Mouse (Mus musculus) small intestine, adult 2 months (tissue): ENCODE measurements at regions not wholly inside any gene's neighbourhood (a gene's known extent, or its start where the extent isn't known, plus 50 kb on each side); places are given as distances from the start of the nearest gene placed in this dataset.

Experiments
- H3K27ac ChIP-seq: fragments of 200-500 bp; 2 replicates; pipeline ENCODE4 v1.5.1; 2012; ENCODE audit warnings: low read depth, low read length, control low read depth, inconsistent platforms; ENCODE audit not compliant: insufficient read depth
- H3K27me3 ChIP-seq: fragments of 200-500 bp; 2 replicates; pipeline ENCODE4 v1.6.1; 2012; ENCODE audit warnings: mild to moderate bottlenecking, moderate library complexity, low read length, inconsistent platforms; ENCODE audit not compliant: control insufficient read depth, insufficient read depth
- H3K36me3 ChIP-seq: fragments of 200-500 bp; 2 replicates; pipeline ENCODE4 v1.6.1; 2012; ENCODE audit warnings: mild to moderate bottlenecking, low read length, control low read depth, inconsistent platforms; ENCODE audit not compliant: control insufficient read depth, insufficient read depth
- H3K4me1 ChIP-seq: fragments of 200-500 bp; 2 replicates; pipeline ENCODE4 v1.6.1; 2012; ENCODE audit warnings: low read length, inconsistent platforms, mixed read lengths; ENCODE audit not compliant: control insufficient read depth, insufficient read depth, insufficient read length
- H3K4me3 ChIP-seq: fragments of 200-500 bp; 2 replicates; pipeline ENCODE4 v1.5.1; 2012; ENCODE audit warnings: low read depth, mild to moderate bottlenecking, control low read depth, inconsistent platforms, low read length, moderate library complexity
- CTCF ChIP-seq: fragments of 200-500 bp; IDR thresholded peaks from 2 replicates; pipeline ENCODE4 v1.5.1; 2012; ENCODE audit warnings: low read depth, mild to moderate bottlenecking, control low read depth, inconsistent platforms, low read length, moderate library complexity, mixed read lengths; ENCODE audit not compliant: insufficient replicate concordance, insufficient read length; ENCODE audit errors: extremely low read depth
- POLR2A ChIP-seq: fragments of 200-500 bp; IDR thresholded peaks from 2 replicates; pipeline ENCODE4 v1.6.1; 2012; ENCODE audit warnings: low read depth, mild to moderate bottlenecking, control low read depth, inconsistent platforms, low read length, moderate library complexity
- WGBS: fragments of 180-500 bp; shearing (Covaris S2); methylation state at CpG from one replicate; pipeline ENCODE4 v1.1.7; 2018; 5-methylcytosine and 5-hydroxymethylcytosine counted together

DNA sequence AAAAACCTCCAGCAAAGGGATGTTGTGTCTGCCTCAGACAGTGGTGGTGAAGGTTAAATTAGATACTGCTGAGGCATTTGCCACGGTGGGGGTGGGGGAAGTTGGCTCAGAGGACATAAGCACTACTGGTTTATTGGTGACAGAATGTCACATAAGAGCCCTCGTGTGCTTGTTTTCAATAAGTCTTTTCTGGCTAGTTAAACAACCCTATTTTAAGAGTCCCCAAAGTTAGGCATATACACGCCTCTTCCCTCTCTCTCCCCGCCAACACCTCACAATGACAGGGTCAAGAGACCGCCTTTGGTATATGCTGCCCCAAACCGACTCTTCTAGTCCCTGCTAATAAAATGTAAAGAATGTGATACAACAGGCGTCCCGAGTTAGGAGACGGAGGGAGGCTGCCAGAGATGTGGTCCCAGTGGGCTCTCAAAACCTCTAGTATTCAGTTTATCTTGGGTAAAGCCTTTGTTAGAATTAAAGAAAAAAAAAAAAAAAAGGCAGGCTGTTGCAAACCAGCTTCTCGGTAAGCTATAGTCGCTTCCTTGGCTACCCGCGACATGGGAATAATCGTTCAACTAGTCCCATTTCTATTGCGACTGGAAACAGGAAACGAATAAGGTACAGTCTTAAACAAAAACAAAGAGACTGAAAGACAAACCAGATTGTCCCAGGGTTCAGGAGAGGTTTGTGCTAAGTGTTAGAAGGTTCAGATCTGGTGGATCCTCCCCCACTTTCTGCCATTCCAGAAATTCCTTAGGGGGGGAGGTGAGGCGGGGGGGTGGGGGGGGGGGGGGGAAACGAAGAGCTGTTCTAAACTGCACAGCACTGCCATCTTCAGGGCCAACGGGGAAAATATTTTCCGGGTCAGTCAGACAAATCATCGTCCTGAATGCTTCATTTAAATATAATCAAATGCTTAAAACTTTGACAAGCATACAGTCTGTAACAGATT is 176.5 kb upstream of the Tank start:
- TF ChIP-seq POLR2A = no peak
- no peak for TF ChIP-seq CTCF
- H3K27ac ChIP-seq = 0 out of 2 replicates have a peak overlapping the region, but pooled peaks have one; percentile 26
- 4% methylated on average over 21 of the region's 21 CpGs for WGBS

GRCm38 (mm10) chr2:61398633-61399032 is 179.8 kb upstream of the Tank start:
- H3K27ac ChIP-seq = no peak overlapping the region
- no peak overlapping the region for H3K4me3 ChIP-seq
- WGBS = 83% methylated on average over 9 of the region's 9 CpGs
- H3K4me1 ChIP-seq = no peaks in the 10 kb centered on the region
- no peaks in the 10 kb centered on the region for H3K36me3 ChIP-seq
- H3K27me3 ChIP-seq = no peaks in the 10 kb centered on the region
- no peak for TF ChIP-seq CTCF
- TF ChIP-seq POLR2A = no peak

More for the DNA sequence above, 176.5 kb upstream of the Tank start:
- Histone ChIP-seq H3K4me1 (no peaks in the 10 kb centered on the region), H3K27me3 (no peaks in the 10 kb centered on the region), H3K36me3 (no peaks in the 10 kb centered on the region), H3K4me3 (no peak overlapping the region)

- TF ChIP-seq CTCF = no peak
- TF ChIP-seq POLR2A = no peak
- H3K27ac ChIP-seq = no peak overlapping the region
- no peaks in the 10 kb centered on the region for H3K4me1 ChIP-seq
- no peaks in the 10 kb centered on the region for H3K27me3 ChIP-seq
- H3K4me3 ChIP-seq = no peak overlapping the region
- H3K36me3 ChIP-seq = no peaks in the 10 kb centered on the region
Measured at GRCm38 (mm10) chr2:61389622-61390021, 188.8 kb upstream of the Tank start.

DNA sequence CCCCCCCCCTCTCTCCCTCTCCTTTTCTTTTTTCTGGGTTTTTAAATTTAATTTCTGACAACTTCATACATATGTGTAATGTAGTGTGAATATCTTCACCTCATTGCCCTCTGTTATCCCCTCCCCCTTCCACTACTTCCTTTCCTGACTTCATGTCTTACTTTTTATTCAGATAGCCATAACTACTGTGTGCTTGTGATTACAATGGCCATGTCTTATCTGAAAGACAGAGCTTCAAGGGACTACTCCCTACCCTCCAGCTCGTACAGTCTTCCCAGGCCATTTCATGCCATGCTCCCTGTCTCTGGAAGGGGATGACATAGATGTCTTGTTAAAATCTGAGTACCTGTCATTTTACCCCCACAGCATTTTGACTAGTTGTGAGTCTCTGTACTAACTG is 189.2 kb upstream of the Tank start:
- WGBS = 66% methylated on average over 1 of the region's 1 CpGs
- H3K36me3 ChIP-seq = no peaks in the 10 kb centered on the region
- TF ChIP-seq CTCF = no peak
- no peak for TF ChIP-seq POLR2A
- H3K4me3 ChIP-seq = no peak overlapping the region
- H3K27ac ChIP-seq = no peak overlapping the region
- no peaks in the 10 kb centered on the region for H3K4me1 ChIP-seq
- no peaks in the 10 kb centered on the region for H3K27me3 ChIP-seq

DNA sequence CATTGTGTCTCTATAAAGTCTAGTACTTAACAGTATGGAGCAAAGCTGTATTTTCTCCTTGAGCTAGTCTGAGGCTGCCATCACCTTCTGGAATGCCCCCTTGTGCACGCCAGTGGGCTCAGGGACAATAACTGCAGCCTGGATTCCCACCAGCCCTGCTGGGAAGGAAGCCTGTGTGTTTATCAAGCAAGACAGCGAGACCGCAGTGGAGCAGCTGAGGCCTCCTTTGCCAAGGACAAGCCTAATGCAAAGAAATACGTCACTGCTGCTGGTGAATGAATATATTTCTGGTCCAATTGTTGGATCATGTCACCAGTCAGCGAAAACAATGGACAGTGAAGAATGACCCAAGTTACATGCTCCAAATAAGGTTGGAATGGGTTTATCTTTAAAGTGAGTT is 190.8 kb upstream of the Tank start:
- WGBS = 82% methylated on average over 5 of the region's 5 CpGs
- no peaks in the 10 kb centered on the region for H3K4me1 ChIP-seq
- no peak overlapping the region for H3K4me3 ChIP-seq
- no peaks in the 10 kb centered on the region for H3K36me3 ChIP-seq
- H3K27ac ChIP-seq = no peak overlapping the region
- no peaks in the 10 kb centered on the region for H3K27me3 ChIP-seq
- TF ChIP-seq POLR2A = no peak
- TF ChIP-seq CTCF = no peak

DNA sequence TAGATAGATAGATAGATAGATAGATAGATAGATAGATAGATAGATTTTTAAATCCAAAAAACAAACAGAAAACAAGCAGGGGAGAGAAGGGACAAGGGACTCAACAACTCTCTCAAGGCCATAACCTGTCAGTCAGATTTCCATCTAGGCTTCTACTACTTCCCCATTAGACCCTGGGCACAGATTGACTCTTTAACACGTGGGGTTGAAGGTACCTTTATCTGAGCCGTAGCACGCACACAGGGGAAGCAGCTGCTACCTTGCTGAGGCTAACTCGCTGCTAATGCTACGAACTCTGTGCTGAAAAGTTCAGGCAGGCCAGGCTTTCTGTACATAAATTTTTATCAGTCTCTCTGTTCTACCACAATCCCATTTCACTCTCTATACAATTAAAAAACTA is 191.4 kb upstream of the Tank start:
- no peak for TF ChIP-seq CTCF
- no peak for TF ChIP-seq POLR2A
- Histone ChIP-seq H3K4me3 (no peak overlapping the region), H3K27ac (no peak overlapping the region), H3K36me3 (no peaks in the 10 kb centered on the region), H3K4me1 (no peaks in the 10 kb centered on the region), H3K27me3 (no peaks in the 10 kb centered on the region)
- WGBS = 81% methylated on average over 5 of the region's 5 CpGs

DNA sequence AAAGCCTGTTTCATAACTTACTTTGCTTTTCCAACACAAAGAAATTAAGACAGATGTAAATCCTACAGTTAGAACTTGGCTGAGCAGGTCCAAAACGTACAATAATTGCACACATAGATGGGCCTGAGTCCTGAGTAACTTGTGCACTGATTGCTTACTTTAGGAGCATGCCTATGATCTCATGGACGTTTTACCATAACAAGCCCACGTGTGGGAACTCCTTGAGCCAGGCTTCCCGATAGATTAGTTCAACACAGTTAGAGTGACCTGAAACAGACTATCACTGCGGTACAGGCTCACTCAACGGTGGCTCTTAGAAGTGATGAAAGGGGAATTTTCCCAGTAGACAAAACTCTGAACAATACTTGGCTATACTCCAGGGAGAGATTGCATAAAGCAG is 193.9 kb upstream of the Tank start:
- TF ChIP-seq POLR2A (no peak), CTCF (no peak)
- no peaks in the 10 kb centered on the region for H3K4me1 ChIP-seq
- WGBS = 59% methylated on average over 6 of the region's 6 CpGs
- H3K36me3 ChIP-seq = no peaks in the 10 kb centered on the region
- no peaks in the 10 kb centered on the region for H3K27me3 ChIP-seq
- H3K4me3 ChIP-seq = no peak overlapping the region
- no peak overlapping the region for H3K27ac ChIP-seq

- 95% methylated on average over 1 of the region's 1 CpGs for WGBS
- no peaks in the 10 kb centered on the region for H3K36me3 ChIP-seq
- H3K4me1 ChIP-seq = no peaks in the 10 kb centered on the region
- TF ChIP-seq POLR2A = no peak
- H3K27ac ChIP-seq = no peak overlapping the region
- no peaks in the 10 kb centered on the region for H3K27me3 ChIP-seq
- no peak overlapping the region for H3K4me3 ChIP-seq
Measured at GRCm38 (mm10) chr2:61383744-61384295, 194.6 kb upstream of the Tank start.
